Mouse (Mus musculus) heart, postnatal 36 days (tissue): ENCODE measurements at regions not wholly inside any gene's neighbourhood (a gene's known extent, or its start where the extent isn't known, plus 50 kb on each side); places are given as distances from the start of the nearest gene placed in this dataset.

Experiments used
- DNase-seq, 2 experiments: peaks; one replicate each; pipeline ENCODE4 v3.0.0; 2021 to 2022
- intact Hi-C: fragments of 180-260 bp; cut with DNase I; formaldehyde crosslinking; loops from one replicate; pipeline ENCODE4 v1.15.1; 2025

DNA sequence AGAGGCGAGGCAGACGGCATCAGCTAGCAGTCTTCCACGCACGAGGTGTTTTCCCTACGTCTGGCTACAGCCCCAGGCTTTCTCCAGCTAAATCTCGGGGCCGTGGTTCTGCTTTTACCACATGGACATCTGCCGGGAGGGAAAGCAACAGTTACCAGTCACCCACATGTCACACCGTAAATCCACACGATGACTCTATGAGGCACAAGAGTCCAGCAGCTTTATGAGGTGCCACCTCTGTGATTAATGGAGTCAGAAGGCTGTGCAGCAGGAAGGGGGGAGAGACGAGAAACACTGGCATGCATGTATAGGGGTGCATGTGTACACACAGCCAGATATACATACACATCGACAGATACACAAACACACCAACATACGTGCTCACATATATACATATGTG, 69.6 kb upstream of the Twist2 start:
- intact Hi-C loops = no loop called here
- no peak for DNase-seq

DNA sequence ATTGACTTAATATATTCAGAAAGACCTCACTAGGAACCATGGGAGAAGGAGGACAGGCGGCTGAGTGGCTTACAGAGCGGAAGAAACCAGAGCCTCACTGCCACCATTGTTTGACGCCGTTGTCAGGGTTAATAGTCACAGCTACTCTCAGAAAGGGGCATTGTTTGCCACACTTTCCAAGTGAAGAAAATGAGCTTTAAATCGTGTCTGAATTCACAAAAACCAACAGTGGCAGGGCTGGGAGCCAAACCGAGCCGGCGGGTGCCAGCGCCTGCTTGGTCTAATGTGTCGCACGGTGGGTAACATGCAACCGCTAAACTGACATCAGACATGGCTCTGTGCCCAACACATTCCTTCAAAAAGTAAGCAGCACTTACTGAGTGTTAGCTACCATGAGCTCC, 68.8 kb upstream of the Twist2 start:
- no peak for DNase-seq

DNA sequence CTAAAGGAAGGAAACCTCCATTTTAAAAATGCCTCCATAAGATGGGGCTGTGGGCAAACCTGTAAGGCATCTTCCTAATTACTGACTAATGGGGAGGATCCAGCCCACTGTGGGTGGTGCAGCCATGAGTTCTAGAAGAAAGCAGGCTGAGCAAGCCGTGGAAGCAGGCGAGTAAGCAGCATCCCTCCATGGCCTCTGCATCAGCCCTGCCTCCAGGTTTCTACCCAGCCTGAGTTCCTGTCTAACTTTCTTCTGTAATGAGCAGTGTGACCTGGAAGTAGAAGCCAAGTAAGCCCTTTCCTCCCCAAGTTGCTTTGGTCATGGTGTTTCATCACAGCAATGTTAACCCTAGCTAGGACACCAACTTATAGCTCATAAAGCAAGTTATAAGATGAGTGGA, 66.5 kb upstream of the Twist2 start:
- intact Hi-C loops = no loop called here
- no peak for DNase-seq

More for the DNA sequence above, 68.8 kb upstream of the Twist2 start:
- intact Hi-C loops = no loop called here

DNA sequence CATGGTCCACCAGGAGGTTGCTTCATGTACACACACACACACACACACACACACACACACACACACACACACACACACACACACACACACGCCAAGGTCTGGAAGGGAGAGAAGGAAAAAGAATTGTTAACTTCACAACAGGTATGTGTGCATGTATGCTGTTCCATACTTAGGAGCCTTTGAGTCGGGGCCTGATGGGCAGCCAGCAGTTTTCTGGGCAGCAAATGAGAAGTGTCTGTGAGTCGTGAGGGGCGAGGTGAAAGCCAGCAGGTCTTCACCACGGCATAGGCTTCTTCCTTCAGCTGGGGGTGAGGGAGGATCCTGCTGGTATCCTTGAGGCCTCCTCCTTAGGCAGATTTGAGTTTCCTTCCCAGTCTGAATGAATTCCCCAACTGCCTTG, 65.8 kb upstream of the Twist2 start:
- intact Hi-C loops = no loop called here
- no peak for DNase-seq

DNA sequence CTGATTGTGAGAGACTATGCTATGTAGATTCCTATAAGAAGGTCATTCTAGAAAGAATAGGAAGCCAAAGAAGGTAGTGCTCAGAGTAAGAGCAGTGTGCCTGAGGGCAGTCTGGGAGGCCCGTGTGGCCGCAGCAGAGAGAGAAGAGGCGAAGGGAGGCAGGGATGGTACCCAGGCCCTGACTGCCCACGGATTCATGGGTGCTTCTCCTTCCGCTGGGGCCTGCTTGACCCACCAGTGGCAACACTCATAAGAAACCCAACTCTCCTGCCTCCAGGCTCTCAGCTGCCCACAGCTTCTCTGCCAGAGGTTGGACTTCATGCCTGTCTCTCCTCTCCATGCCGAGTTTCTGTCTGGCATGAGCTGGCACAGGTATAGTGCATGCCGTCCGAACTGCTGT, 60.6 kb upstream of the Twist2 start:
- intact Hi-C loops = no loop called here
- no peak for DNase-seq

DNA sequence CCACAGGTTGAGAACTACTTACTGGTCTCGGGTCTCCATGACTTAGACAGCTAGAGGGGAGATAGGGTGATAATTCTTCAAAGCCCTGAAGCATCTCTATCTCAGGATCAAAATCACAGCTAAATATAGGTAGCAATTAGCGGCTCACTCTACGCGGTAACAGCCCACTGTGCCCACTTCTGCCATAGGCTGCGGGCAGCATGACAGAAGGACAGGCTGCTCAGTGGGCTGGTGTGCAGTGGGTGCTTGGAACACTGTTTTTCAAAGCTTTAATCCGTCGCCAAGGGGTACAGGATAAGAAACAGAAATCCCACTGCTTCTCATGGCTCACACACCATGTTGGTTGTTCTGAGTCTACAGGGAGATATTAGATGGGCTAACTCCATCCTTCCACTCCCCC, 59.2 kb upstream of the Twist2 start:
- intact Hi-C loops = no loop called here
- DNase-seq = no peak

DNA sequence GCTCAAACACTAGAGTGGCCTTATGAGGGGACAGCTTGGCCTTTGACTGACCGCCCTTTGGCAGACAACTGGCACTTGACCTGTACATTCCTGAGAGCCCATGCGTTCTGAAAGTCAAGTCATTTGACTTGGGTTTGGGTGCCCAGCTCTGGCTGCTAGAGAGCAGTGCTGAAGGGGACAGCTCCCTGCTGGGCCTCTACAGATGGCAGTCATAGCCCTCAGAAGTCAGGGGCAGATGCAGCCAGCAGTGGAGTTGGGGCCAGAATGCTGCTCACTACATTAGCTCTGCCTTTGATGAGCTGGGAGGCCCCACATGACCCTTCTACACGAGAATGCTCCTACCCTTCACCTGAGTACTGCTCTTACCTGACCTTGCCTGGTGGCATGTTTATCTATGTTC, 58.3 kb upstream of the Twist2 start:
- intact Hi-C loops = no loop called here
- no peak for DNase-seq

DNA sequence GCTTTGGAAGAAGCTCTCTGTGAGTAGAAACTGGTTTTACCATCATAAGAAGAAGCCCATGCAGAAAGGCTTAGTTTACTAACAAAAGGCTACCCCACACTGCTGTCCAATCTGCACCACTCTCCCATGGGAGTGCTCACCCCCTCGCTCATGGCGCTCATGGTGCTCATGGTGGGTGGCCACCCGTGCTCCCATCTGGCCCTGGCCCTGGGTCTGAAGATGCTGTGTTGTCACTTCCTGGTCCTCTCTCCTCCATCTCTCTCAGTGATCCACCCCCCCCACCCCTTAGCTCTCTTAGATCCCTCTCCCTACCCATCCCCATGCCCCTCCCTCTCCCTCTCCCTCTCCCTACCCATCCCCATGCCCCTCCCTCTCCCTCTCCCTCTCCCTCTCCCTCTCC, 57.2 kb upstream of the Twist2 start:
- intact Hi-C loops = no loop called here
- DNase-seq = no peak

DNA sequence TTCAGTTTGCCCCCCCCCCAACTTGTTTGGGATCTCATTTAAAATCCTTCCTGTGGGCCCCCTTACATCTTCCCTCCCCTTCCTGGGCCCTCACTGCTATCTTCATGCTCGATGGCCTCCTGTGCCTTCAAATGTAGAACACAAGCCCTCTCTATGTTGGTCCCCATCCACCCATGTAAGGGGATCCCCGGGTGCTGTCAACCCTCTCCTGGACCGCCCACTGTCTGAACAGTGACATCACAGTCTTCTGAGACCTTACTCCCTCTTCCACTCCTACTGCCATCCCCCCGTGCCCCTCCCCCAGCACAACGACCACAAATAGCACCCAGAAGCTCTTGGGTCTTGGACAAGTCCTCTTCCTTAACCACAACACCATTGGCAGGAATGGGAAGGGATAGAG, 56.6 kb upstream of the Twist2 start:
- intact Hi-C loops = no loop called here
- DNase-seq = no peak

DNA sequence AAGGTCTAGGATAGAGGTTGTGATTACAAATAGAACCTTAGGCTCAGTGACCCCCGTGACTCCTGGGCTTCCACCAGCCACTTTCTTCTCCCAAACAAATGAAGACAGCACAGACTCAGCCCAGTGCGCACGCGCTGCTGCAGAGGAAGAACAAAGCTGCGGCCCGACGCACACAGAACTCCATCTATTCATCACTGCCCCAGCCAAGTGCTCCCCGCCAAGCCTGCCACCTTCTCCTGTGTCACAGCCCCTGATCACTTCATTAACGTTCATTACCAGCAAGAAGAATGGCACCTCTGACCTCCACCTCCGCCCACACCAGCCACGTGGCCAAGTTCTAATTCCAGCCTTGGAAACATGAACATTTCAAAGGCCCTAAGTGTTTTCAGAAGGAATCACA, 53.7 kb upstream of the Twist2 start:
- intact Hi-C loops = no loop called here
- DNase-seq = no peak
